Mouse (Mus musculus): ENCODE measurements around the gene Tmem120b. TPM values are rescaled to one million over a fixed set of nuclear protein-coding genes. Genes with fewer than 3 reads are reported as not detected.

Tmem120b gene
- polyA plus RNA-seq, 1 experiment from 2014 or later: 11.4 TPM

GRCm38 (mm10) chr5:123160341-123160740 lies 92.1 kb downstream of the Tmem120b start:
- Histone ChIP-seq H3K9ac (ENCODE audit: low read depth, low read length) (no peak overlapping the region), H3K27me3 (ENCODE audit: control insufficient read depth, insufficient read depth, low read length) (no peaks in the 10 kb centered on the region), H3K27ac (ENCODE audit: low read depth, low read length) (no peak overlapping the region), H3K9me3 (replicated peaks; ENCODE audit: control insufficient read depth, low read length) (no peaks in the 10 kb centered on the region), H3K36me3 (ENCODE audit: control insufficient read depth, insufficient read depth, low read length) (peaks cover 62% of the 10 kb centered on the region), H3K4me2 (no peak overlapping the region), H3K4me3 (ENCODE audit: low read depth, low read length) (no peak overlapping the region), H3K4me1 (ENCODE audit: control insufficient read depth, insufficient read depth, low read length) (no peaks in the 10 kb centered on the region)
- ATAC-seq (replicated peaks; ENCODE audit: insufficient number of reproducible peaks, low FRiP score, low TSS enrichment): 0 out of 2 replicates have a peak, but pooled peaks have one; percentile 32
- WGBS (ENCODE audit: insufficient replicate concordance): 91% methylated on average over 15 of the region's 15 CpGs

GRCm38 (mm10) chr5:123162942-123163341 lies 94.7 kb downstream of the Tmem120b start:
- Histone ChIP-seq H3K27ac (ENCODE audit: low read depth, low read length) (no peak overlapping the region), H3K4me1 (ENCODE audit: control insufficient read depth, insufficient read depth, low read length) (no peaks in the 10 kb centered on the region), H3K9me3 (replicated peaks; ENCODE audit: control insufficient read depth, low read length) (no peaks in the 10 kb centered on the region), H3K9ac (ENCODE audit: low read depth, low read length) (no peak overlapping the region), H3K36me3 (ENCODE audit: control insufficient read depth, insufficient read depth, low read length) (peaks cover 62% of the 10 kb centered on the region), H3K27me3 (ENCODE audit: control insufficient read depth, insufficient read depth, low read length) (no peaks in the 10 kb centered on the region), H3K4me2 (no peak overlapping the region), H3K4me3 (ENCODE audit: low read depth, low read length) (no peak overlapping the region)
- ATAC-seq (replicated peaks; ENCODE audit: insufficient number of reproducible peaks, low FRiP score, low TSS enrichment): no peak
- 68% methylated on average over 9 of the region's 9 CpGs for WGBS (ENCODE audit: insufficient replicate concordance)

- no peaks in the 10 kb centered on the region for H3K4me1 ChIP-seq (ENCODE audit: control insufficient read depth, insufficient read depth, low read length)
- H3K27ac ChIP-seq (ENCODE audit: low read depth, low read length): no peak overlapping the region
- H3K27me3 ChIP-seq (ENCODE audit: control insufficient read depth, insufficient read depth, low read length): no peaks in the 10 kb centered on the region
- no peak; the same call in 1 of the 2 replicates for ATAC-seq (replicated peaks; ENCODE audit: insufficient number of reproducible peaks, low FRiP score, low TSS enrichment)
- peaks cover 33% of the 10 kb centered on the region for H3K36me3 ChIP-seq (ENCODE audit: control insufficient read depth, insufficient read depth, low read length)
- 91% methylated on average over 10 of the region's 10 CpGs for WGBS (ENCODE audit: insufficient replicate concordance)
- no peak overlapping the region for H3K9ac ChIP-seq (ENCODE audit: low read depth, low read length)
- H3K4me2 ChIP-seq: no peak overlapping the region
- no peak overlapping the region for H3K4me3 ChIP-seq (ENCODE audit: low read depth, low read length)
- H3K9me3 ChIP-seq (replicated peaks; ENCODE audit: control insufficient read depth, low read length): no peaks in the 10 kb centered on the region
Observed at GRCm38 (mm10) chr5:123166437-123166836, 98.2 kb downstream of the Tmem120b start.

Other genes with a start within 250 kb of the Tmem120b start
- gene Anapc5, start 247.1 kb upstream of the Tmem120b start, polyA plus RNA-seq (2014; fragmentation: Nextera tagmentation; extraction: Ambion mirVana): 354 and 366 TPM in 2 replicates
- gene Rnf34, start 218.4 kb upstream of the Tmem120b start, polyA plus RNA-seq (2014; fragmentation: Nextera tagmentation; extraction: Ambion mirVana): 32.4 and 36.0 TPM in 2 replicates
- gene Kdm2b, start 78.6 kb upstream of the Tmem120b start, polyA plus RNA-seq (2014; fragmentation: Nextera tagmentation; extraction: Ambion mirVana): 26.5 and 28.8 TPM in 2 replicates
- 12.5 and 15.1 TPM in 2 replicates for gene Orai1, start 53.3 kb upstream of the Tmem120b start, polyA plus RNA-seq (2014; fragmentation: Nextera tagmentation; extraction: Ambion mirVana)
- gene Morn3, start 21.4 kb upstream of the Tmem120b start, polyA plus RNA-seq (2014; fragmentation: Nextera tagmentation; extraction: Ambion mirVana): 0.69 TPM in 1 of 2 replicates, not detected in the other
- 1.4 and 1.7 TPM in 2 replicates for gene Rhof, start 64.3 kb downstream of the Tmem120b start, polyA plus RNA-seq (2014; fragmentation: Nextera tagmentation; extraction: Ambion mirVana)
- gene Setd1b, start 73.8 kb downstream of the Tmem120b start, polyA plus RNA-seq (2014; fragmentation: Nextera tagmentation; extraction: Ambion mirVana): 6.4 and 8.0 TPM in 2 replicates
- 59.5 and 66.7 TPM in 2 replicates for gene Psmd9, start 101.0 kb downstream of the Tmem120b start, polyA plus RNA-seq (2014; fragmentation: Nextera tagmentation; extraction: Ambion mirVana)
- not detected in 2 replicates for gene Hpd, start 114.3 kb downstream of the Tmem120b start, polyA plus RNA-seq (2014; fragmentation: Nextera tagmentation; extraction: Ambion mirVana)
- gene Wdr66, start 183.7 kb downstream of the Tmem120b start, polyA plus RNA-seq (2014; fragmentation: Nextera tagmentation; extraction: Ambion mirVana): 0.32 and 0.64 TPM in 2 replicates